Mouse (Mus musculus) neural tube, embryonic 14.5 days (tissue): ENCODE results near the gene Gabrb2. TPM values are rescaled to one million over a fixed set of nuclear protein-coding genes. Genes with fewer than 3 reads are reported as not detected.

Source experiments
- ATAC-seq: fragments of 200-750 bp; cut with Nextera tagmentation; 2 replicates; pipeline ENCODE4 v1.8.0; 2017; ENCODE audit warnings: low read depth, mild to moderate bottlenecking, moderate TSS enrichment, moderate library complexity
- H3K27ac ChIP-seq: fragments of 300-500 bp; sonication (generic); 2 replicates; pipeline ENCODE4 v1.5.1; 2014; ENCODE audit warnings: low read depth, mild to moderate bottlenecking, control low read depth, low read length, moderate library complexity, mixed read lengths
- H3K27me3 ChIP-seq: fragments of 300-500 bp; sonication (generic); 2 replicates; pipeline ENCODE4 v1.6.1; 2014; ENCODE audit warnings: low read length; ENCODE audit not compliant: control insufficient read depth, insufficient read depth
- H3K36me3 ChIP-seq: fragments of 300-500 bp; sonication (generic); 2 replicates; pipeline ENCODE4 v1.6.1; 2014; ENCODE audit warnings: low read length, mixed read lengths; ENCODE audit not compliant: control insufficient read depth, insufficient read depth
- H3K4me1 ChIP-seq: fragments of 300-500 bp; sonication (generic); 2 replicates; pipeline ENCODE4 v1.6.1; 2014; ENCODE audit warnings: low read length; ENCODE audit not compliant: control insufficient read depth, insufficient read depth
- H3K4me2 ChIP-seq: fragments of 300-500 bp; sonication (generic); 2 replicates; pipeline ENCODE4 v1.6.1; 2014; ENCODE audit warnings: mild to moderate bottlenecking, low read depth, low read length, control low read depth
- H3K4me3 ChIP-seq: fragments of 300-500 bp; sonication (generic); 2 replicates; pipeline ENCODE4 v1.5.1; 2014; ENCODE audit warnings: low read depth, low read length, control low read depth, mixed read lengths
- H3K9ac ChIP-seq: fragments of 300-500 bp; sonication (generic); replicated peaks from 2 replicates; pipeline ENCODE4 v1.6.1; 2014; ENCODE audit warnings: low read depth, mild to moderate bottlenecking, control low read depth, low read length, mixed read lengths
- H3K9me3 ChIP-seq: fragments of 300-500 bp; sonication (generic); 2 replicates; pipeline ENCODE4 v1.6.1; 2016; ENCODE audit warnings: low read length; ENCODE audit not compliant: control insufficient read depth
- WGBS: fragments of 180-500 bp; shearing (Covaris S2); extraction: QIAGEN DNeasy Blood & Tissue Kit; methylation state at CpG from one replicate; pipeline ENCODE4 v1.1.7; 2014; 5-methylcytosine and 5-hydroxymethylcytosine counted together
- polyA plus RNA-seq: library from polyadenylated mRNA; unstranded; fragments of >200 nt; fragmentation: Nextera tagmentation; extraction: Ambion mirVana; gene quantifications from 2 replicates; pipeline ENCODE4 v1.2.1, GENCODE M21; 2014

The Gabrb2 gene
- polyA plus RNA-seq, 1 experiment from 2014 or later, result 19.2 TPM

DNA sequence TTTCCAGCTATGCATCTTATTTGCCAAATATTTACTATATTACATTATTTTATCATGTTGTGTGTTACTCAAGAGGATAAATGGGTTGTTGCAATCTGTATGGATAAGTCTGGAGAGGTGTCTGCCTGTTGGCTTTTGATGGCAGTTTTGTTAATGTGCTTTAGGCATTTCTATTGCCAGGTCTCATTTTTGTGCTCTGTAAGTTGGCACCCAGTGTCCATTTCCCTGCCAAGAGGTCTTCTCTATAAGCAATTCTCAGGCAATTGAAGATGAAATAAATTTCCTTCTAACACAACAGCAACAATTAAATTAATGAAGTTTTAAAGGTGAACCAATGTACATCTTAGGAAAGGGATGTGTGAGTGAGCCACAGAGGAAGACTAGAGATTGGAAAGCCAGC, 11.9 kb downstream of the Gabrb2 start:
- Histone ChIP-seq H3K9ac (no peak overlapping the region), H3K4me3 (no peak overlapping the region), H3K27me3 (no peaks in the 10 kb centered on the region), H3K4me1 (no peaks in the 10 kb centered on the region), H3K27ac (no peak overlapping the region), H3K4me2 (no peak overlapping the region), H3K9me3 (no peaks in the 10 kb centered on the region), H3K36me3 (no peaks in the 10 kb centered on the region)
- ATAC-seq, result no peak

DNA sequence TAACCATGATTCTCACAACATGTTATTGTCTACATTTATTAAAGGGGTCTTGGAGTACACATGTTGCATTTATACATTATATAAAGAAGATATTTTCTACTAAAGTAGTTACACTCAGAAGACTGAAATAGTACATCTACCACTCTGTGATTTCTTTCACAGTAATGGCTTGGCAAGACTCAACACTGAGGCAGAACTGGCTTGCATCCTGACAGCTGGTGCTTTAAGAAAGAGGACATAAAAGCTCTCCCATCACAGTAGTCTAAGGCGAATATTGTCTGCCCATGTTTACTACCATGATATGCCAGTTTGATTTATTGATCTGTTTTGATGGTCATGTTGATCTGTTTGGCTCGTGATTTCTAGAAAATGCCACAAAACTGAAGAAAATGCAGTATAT, 19.4 kb downstream of the Gabrb2 start:
- Histone ChIP-seq H3K27me3 (no peaks in the 10 kb centered on the region), H3K36me3 (no peaks in the 10 kb centered on the region), H3K9ac (no peak overlapping the region), H3K4me1 (no peaks in the 10 kb centered on the region), H3K4me2 (no peak overlapping the region), H3K4me3 (no peak overlapping the region), H3K9me3 (no peaks in the 10 kb centered on the region), H3K27ac (no peak overlapping the region)
- 76% methylated on average over 2 of the region's 2 CpGs for WGBS
- ATAC-seq, result no peak

DNA sequence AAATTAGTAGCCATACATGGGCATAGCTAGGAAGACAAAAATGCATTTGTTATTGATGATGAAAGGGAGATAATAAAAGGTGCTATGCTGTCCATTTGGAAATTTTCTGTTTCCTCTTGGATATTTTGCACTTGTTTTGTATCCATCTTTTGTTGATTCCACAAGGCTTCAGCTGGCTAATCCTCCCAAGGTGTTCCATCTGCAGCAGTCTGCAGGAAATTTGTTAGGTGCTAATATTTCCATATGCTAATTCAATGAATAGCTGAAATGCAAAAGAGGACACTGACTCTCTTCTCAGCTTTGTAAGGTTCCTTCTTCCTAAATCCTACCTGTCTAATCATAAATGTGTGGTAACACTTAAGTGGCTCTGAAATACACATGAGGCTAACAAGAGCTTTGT, 24.1 kb downstream of the Gabrb2 start:
- no peaks in the 10 kb centered on the region for H3K9me3 ChIP-seq
- H3K9ac ChIP-seq, result no peak overlapping the region

DNA sequence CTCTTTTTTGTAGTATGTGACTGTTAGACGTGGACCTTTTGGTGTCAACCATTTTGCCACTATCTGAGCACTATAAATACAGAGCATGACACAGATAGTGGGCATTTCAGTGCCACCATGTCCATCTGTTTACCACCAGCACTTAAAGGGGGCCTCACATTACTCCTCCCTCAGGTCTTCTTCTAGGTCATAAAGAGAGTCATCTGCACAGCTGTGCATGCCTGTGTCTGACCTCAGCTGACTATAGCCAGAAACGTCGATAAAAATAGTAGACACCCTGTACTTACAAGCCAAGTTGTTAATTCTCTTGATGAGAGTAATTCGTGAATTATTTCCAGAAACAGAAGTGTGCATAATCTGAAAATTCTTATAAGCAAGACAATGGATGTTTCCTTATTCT, 29.4 kb downstream of the Gabrb2 start:
- H3K4me2 ChIP-seq, result no peak overlapping the region
- H3K27ac ChIP-seq, result no peak overlapping the region
- 76% methylated on average over 4 of the region's 4 CpGs for WGBS
- H3K4me1 ChIP-seq, result no peaks in the 10 kb centered on the region
- ATAC-seq, result no peak
- no peak overlapping the region for H3K4me3 ChIP-seq
- no peaks in the 10 kb centered on the region for H3K9me3 ChIP-seq
- no peak overlapping the region for H3K9ac ChIP-seq
- no peaks in the 10 kb centered on the region for H3K27me3 ChIP-seq
- no peaks in the 10 kb centered on the region for H3K36me3 ChIP-seq

More for the DNA sequence above, 24.1 kb downstream of the Gabrb2 start:
- Histone ChIP-seq H3K4me1 (no peaks in the 10 kb centered on the region), H3K27me3 (no peaks in the 10 kb centered on the region), H3K4me2 (no peak overlapping the region), H3K27ac (no peak overlapping the region), H3K36me3 (no peaks in the 10 kb centered on the region), H3K4me3 (no peak overlapping the region)
- ATAC-seq, result no peak

DNA sequence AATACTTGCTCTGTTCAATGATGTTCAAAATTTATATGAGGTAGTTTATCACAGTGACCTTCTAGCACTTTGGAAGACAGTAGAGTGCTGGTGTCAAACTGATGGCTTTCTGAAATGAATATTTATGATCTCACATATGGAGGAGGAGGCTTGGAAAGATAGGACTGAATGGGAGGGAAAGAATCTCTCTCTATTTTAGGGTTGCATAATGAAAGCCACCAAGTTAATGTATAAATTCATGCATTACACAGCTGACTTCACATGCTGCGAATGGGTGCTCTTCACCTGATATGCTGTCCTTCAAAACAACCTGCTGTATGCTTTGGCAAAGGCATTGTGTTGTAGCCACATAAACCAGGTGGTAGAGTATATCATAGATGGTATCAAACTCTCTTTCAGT, 44.6 kb downstream of the Gabrb2 start:
- Histone ChIP-seq H3K4me1 (no peaks in the 10 kb centered on the region), H3K27me3 (no peaks in the 10 kb centered on the region), H3K36me3 (no peaks in the 10 kb centered on the region), H3K4me3 (no peak overlapping the region), H3K9me3 (no peaks in the 10 kb centered on the region), H3K4me2 (no peak overlapping the region), H3K27ac (no peak overlapping the region), H3K9ac (no peak overlapping the region)
- WGBS, result 90% methylated on average over 1 of the region's 1 CpGs
- ATAC-seq, result no peak

DNA sequence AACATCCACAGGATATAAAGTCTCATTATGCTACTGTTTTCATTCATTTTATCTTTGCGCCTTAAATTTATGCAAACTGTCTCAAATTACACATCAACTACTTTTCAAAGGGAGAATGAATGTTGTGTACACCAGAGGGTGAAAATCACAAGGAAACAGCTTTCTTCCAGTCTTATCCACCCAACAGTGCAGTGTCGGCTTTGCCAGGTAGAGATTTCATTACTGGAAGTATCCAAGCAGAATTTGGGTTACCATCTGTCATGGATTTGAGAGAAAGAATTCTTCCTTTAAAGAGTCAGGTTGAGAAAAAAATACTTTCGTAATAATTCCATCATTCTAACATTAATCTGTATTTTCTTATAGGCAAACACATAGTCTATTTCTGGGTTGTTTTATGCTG, 48.8 kb downstream of the Gabrb2 start:
- Histone ChIP-seq H3K4me3 (no peak overlapping the region), H3K9me3 (no peaks in the 10 kb centered on the region), H3K36me3 (no peaks in the 10 kb centered on the region), H3K27ac (no peak overlapping the region), H3K27me3 (no peaks in the 10 kb centered on the region), H3K4me1 (no peaks in the 10 kb centered on the region), H3K4me2 (no peak overlapping the region), H3K9ac (no peak overlapping the region)
- 91% methylated on average over 3 of the region's 3 CpGs for WGBS
- no peak for ATAC-seq

DNA sequence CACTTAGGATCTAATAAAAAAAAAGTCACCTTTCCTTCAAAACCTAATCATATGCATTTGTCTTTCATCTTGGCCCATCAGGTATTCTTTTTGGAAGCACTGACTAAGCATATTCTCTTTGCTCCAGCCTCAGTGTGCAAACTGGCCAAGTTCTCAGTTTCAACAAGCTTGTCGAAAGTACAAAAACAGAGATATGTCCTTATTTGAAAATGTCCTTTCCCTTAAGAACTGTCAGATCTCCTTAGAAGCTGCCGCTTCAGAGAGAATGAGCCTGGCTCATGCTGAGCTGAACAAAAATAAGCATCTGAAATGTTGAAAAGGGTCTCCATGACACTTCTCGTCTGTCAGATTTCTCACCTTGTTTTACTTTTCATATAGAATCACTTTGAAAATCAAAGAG, 55.0 kb downstream of the Gabrb2 start:
- Histone ChIP-seq H3K27ac (no peak overlapping the region), H3K36me3 (no peaks in the 10 kb centered on the region), H3K9me3 (no peaks in the 10 kb centered on the region), H3K4me2 (no peak overlapping the region), H3K4me3 (no peak overlapping the region), H3K4me1 (no peaks in the 10 kb centered on the region), H3K9ac (no peak overlapping the region), H3K27me3 (no peaks in the 10 kb centered on the region)
- no peak for ATAC-seq
- 82% methylated on average over 3 of the region's 3 CpGs for WGBS

DNA sequence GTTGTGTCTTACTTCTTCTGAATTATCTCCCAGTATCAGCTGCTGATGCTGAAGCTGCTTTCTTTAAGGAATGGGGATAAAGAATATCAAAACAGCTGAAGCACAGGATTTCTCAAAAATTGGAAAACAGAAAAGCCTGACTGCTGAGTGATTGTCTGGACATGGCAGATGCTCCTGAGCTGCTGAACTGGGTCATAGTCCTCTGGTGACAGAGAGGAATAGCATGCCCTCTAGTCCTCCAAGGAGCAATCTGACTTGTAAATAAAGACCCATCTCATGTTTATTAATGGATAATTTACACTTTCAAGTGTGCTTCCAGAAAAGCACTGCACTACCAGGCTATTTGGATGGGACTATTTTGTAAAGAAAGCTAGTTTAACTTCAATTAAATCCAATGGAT, 68.1 kb downstream of the Gabrb2 start:
- no peak overlapping the region for H3K9ac ChIP-seq
- no peak overlapping the region for H3K4me2 ChIP-seq
- no peaks in the 10 kb centered on the region for H3K36me3 ChIP-seq
- H3K27ac ChIP-seq, result no peak overlapping the region
- no peaks in the 10 kb centered on the region for H3K9me3 ChIP-seq
- H3K4me1 ChIP-seq, result no peaks in the 10 kb centered on the region
- ATAC-seq, result no peak
- H3K4me3 ChIP-seq, result no peak overlapping the region
- no peaks in the 10 kb centered on the region for H3K27me3 ChIP-seq

DNA sequence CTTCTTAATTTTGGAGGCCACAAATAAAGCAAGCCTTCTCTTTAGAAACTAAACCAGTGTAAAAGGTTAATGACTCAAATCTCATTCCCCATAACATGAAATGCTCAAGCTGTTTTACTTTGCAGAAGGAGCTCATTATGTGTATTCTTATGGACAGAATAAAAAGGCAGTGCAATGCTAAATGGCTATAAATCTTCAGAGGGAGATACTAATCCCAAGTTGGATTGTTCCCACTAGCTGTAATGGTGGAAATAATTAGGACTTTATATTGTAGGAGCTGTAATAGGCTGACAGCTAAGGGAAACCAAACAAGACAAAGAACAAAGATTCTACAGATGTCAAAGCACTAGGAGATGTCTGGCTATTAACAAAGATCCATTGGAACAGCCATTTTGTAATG, 81.6 kb downstream of the Gabrb2 start:
- H3K4me3 ChIP-seq, result no peak overlapping the region
- no peak for ATAC-seq
- no peak overlapping the region for H3K9ac ChIP-seq
- H3K36me3 ChIP-seq, result no peaks in the 10 kb centered on the region
- H3K4me2 ChIP-seq, result no peak overlapping the region
- H3K27ac ChIP-seq, result no peak overlapping the region
- H3K27me3 ChIP-seq, result no peaks in the 10 kb centered on the region
- no peaks in the 10 kb centered on the region for H3K4me1 ChIP-seq
- no peaks in the 10 kb centered on the region for H3K9me3 ChIP-seq

DNA sequence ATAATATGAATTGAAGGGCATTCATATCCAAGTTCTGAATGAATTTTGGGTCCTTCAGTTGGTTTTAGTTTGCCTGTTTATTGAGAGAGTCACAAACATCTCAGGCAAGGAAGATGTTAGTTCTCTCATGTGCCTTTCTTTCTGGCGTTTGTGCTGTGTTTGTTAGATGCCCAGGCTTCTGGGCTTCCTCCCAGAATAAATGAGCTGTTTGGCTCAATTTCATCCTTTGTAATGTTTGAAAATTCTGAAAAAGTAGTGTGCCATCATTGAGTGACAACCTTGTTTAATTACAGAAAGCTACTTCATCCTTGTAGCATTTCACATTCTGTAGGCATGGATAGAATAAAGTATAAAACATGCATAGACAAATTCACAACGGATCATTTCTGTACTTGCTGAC, 85.9 kb downstream of the Gabrb2 start:
- 78% methylated on average over 2 of the region's 2 CpGs for WGBS
- no peaks in the 10 kb centered on the region for H3K9me3 ChIP-seq
- no peak for ATAC-seq
- H3K9ac ChIP-seq, result no peak overlapping the region
- H3K4me1 ChIP-seq, result no peaks in the 10 kb centered on the region
- no peaks in the 10 kb centered on the region for H3K36me3 ChIP-seq
- no peak overlapping the region for H3K4me3 ChIP-seq
- no peaks in the 10 kb centered on the region for H3K27me3 ChIP-seq
- no peak overlapping the region for H3K27ac ChIP-seq
- H3K4me2 ChIP-seq, result no peak overlapping the region
